Mouse (Mus musculus): Measurements from ENCODE around the gene Fkbp15.

The Fkbp15 gene

GRCm38 (mm10) chr4:62314516-62314915 is 45.8 kb downstream of the Fkbp15 start:
- DNase-seq = no peak

GRCm38 (mm10) chr4:62313641-62314211 is 46.6 kb downstream of the Fkbp15 start:
- no peak for DNase-seq

DNA sequence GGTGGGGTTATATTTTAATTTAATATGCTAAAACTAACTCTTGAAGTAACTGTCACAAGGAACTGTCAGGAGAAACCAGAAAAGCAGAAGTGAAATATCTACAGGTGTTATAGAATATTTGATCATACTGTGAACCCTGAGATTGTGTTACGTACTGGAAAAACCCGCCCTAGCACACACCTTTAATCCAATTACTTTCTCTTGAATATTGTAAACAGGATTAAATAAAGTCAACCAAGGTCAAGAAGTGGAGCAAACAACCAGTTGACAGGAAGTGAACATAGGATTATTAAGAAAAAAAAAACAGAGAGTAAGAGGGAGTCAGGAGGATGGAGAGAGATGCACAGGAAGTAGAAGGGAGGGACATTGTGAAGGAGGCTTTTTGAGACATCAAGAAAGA is 47.5 kb downstream of the Fkbp15 start:
- DNase-seq = no peak

GRCm38 (mm10) chr4:62308406-62308805 is 51.9 kb downstream of the Fkbp15 start:
- DNase-seq = no peak

DNA sequence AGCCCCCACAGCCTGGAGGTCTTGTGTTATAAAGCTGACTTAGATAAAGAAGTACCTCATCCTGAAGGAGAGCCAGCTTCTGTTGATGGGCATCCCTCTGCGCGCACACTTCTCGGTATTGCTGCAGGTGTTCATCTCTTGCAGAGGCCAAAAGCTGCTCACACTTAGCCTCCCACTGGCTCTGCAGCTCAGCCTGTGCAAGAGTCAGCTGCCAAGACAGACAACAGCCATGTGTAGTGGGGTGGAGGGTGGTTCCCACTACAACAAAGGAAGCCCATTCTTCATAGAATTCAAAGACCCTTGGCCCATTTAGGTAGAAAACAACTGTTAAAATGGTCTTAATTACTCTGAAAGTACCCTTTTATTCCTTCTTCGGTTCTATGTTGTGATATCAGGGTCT is 53.5 kb downstream of the Fkbp15 start:
- no peak for DNase-seq

DNA sequence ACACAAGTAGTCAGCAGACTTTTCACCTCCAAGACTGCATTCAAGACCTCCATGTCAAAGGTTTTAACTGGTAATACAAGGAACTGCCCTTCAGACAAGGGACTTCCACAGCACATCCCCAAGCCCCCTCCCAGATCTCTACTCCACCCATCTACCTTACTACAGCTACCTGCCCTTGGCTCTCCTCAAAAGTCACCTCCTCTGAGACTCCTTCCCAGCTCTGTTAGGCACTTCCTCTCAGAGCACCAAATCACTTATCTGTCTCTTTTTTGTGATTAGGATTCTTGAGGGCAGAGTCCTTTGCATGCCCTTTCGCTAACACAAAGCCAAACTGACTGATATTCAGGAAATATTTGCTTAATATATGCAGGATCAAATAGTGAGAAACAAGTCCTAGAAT is 54.0 kb downstream of the Fkbp15 start:
- no peak for DNase-seq

- DNase-seq = no peak
These were observed 57.1 kb downstream of the Fkbp15 start for GRCm38 (mm10) chr4:62303288-62303687.

DNA sequence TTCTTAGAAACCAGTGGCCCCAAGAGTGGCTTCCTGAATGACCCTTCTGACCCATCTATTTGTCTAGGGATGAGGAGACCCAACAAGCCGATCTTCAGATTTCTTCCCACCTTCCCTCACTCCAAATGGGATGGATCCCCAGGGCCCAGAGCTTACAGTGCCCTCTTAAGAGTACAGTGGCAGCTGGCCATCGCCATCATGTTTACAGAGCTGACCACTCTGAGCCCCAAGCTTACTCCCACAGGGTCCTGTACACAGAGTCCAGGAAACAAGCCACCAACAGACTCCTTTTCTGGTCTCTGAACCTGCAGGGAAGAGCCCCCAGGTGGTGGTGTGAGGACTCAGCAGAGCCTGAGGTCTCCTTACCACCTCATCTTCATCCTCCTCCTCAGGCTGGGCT is 57.6 kb downstream of the Fkbp15 start:
- DNase-seq = no peak

- no peak for DNase-seq
These were observed 60.3 kb downstream of the Fkbp15 start for GRCm38 (mm10) chr4:62300001-62300400.

DNA sequence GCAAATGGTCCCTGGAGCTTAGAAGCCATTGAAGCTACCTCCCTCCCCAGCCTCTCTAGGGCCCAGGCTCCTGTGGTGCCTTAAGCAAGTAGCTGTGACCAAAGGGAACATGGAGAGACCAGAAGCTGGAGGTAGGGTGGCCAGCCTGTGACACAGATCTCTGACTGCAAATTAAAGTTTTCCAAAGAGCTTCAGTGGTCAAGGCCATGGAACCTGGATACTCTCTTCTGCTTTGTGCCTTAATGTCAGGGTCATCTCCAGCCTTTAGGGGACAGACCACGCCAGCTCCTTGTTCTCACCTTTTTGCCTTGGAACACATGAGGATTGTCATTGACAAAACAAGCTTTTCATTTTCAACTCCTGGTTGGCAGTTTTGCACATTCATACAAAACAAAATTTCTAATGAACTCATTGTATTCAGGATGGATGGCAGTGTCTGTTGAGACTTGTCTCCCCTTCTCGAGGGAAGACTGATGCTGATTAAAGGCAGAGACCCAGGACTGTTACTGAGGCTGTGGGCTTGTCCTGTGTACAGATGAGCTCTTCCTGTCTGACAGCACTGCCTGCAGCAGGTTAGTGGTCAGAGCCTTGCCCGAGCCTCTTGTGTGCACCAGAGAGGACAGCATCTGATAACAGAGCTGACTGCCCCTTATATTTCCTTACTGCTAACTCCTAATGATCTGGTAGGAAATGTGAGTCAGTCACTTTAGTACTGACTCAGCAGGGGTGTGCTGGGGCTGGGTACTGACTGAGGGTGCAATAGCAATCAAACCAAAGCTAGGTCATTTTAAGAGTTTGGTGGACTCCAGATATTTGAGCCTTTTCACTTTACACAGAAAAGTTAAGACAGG is 62.8 kb downstream of the Fkbp15 start:
- no peak for DNase-seq

- DNase-seq = no peak
These were observed 65.6 kb downstream of the Fkbp15 start for GRCm38 (mm10) chr4:62294741-62295140.

DNA sequence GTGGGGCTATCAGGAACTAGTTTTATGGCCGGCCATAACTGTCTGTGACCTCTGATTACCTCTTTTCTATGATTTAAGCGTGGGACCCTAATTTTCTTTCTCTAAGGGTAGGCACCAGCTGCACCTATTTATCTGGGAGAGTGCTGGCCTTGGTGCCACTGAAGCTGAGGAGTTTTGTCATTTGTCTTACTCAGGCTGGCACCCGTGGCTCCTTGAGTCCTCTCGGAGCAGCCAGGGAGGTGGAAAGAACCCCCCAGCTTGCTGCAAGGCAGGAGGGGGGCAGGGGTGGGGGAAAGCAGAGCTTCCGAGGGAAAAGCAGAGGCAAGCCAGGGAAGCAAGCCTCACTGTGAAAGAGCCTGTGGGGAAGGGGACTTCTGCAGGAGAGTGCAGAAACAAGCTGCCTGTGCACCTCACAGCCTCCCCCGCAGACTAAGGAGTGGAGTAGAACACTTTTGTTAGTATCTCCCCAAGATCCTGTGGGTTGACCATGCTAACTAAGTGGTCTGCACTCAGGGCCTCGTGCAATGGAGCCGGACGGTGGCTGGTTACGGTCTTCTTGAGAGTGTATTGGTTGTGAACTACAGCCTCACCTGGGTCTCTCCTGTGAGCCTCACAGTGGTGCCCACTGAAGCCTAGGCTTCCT is 67.0 kb downstream of the Fkbp15 start:
- no peak for DNase-seq

DNA sequence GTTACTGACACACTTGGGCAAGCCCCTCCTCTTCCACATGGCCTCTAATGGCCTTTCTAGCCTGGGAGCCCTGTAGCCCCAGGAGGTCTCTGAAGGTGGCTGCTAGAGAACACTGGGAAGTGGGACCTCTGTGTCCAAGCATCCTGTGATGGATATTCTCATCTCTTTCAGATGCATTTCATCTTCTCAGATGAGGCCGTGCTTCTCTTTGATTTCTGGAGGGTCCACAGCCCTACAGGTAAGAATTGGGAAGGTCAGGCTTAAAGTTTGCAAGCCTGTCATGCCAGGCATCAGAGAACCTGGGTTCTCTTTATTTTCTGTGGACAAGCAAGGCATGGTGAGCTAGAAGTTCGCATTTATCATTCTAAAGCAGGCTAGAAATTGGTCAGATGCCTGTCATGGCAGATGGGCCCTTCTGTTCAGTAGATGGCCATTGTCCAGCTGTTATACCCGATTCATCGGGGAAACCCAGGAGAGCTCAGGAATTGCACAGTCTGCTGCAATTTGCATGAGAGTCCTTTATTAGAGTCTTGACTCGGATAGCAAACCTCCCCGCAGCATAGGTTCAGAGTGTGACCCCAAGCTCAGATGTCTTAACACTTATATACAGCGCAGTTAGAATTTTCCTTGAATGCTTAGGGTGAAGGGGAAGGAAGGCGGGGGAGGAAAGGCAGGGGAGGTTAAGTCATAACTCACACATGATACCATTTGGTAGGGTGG is 67.7 kb downstream of the Fkbp15 start:
- no peak for DNase-seq

- no peak for DNase-seq
These were observed 69.4 kb downstream of the Fkbp15 start for GRCm38 (mm10) chr4:62290816-62291505.

GRCm38 (mm10) chr4:62289226-62289625 is 71.1 kb downstream of the Fkbp15 start:
- no peak for DNase-seq

DNA sequence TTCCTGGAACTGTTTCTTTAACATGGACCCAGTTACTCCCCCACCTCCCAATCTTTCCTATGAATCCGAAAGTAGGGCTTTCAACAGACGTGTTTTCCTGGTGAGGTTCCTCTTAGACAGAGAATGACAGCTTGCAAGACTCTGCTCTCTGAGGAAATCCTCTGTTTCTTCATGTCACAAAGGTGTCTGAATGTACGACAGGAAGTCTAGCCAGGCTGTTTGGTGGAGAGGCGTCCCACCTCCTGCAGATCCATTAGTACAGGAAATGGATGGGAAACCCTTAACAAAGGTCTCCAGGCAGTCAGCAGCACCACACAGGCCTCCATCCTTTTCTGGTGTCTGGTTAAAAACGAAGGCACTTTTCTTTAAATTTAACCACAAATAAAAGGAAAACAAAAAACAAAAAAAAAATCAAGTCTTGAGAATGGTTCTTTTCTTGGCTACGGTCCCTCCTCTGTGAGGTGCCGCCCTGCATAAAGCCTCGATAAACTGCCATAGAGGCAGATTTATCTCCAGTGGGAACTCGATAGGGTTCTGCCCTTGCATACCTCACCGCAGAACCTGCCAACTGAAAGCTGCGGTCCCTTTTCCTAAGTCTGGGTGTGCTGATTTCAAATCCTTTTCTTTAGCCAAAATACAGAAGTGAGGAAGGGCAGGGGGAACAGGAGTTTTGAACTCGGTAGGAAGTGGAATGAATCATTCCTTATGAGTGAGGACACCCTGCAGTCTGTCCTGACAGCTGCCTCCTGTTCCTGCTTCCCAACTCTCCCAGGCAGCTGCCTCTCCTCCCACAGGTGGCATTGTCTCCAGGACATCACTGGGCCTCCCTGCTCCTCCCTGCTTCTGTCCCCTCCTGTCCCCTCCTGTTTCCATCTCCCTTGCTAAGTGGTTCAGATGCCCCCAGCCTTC is 73.1 kb downstream of the Fkbp15 start:
- peak; percentile 34 for DNase-seq

DNA sequence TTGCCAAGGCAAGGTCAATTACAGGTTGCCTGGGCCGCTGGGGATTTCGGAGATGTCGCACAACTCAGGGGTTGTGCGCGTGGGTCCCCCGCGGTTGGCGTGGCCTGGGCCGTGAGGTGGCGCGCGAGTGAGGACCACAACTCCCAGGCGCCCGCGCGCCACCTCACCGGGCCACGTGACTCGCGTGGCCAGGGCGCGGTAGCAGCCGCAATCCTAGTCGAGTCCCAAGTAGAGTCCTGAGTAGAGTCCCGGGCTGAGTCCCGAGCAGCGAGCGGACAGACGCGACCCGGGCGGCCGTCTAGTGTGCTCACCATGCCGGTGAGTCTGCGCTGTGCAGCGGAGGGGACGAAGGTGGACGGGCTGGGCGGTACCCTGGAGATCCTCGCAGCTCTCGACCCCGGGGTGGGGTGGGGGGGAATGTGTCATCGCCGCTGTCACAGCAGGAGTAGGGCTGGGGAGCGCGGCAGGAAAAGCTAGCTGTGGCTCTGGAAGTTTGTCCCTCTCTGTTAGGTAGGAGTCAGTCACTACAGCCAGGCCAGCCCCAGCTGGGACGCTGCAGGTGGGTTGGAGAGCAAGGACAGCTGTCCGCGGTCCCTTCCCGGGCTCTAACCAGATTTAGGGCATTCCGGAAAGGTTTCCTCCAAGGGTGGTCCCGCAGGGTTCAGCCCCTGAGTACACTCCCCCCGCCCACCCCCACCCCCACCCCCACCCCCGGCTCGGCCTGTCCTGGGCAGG is 73.9 kb downstream of the Fkbp15 start:
- DNase-seq = peak; percentile 86

- DNase-seq = no peak
These were observed 74.8 kb downstream of the Fkbp15 start for GRCm38 (mm10) chr4:62285576-62285975.

DNA sequence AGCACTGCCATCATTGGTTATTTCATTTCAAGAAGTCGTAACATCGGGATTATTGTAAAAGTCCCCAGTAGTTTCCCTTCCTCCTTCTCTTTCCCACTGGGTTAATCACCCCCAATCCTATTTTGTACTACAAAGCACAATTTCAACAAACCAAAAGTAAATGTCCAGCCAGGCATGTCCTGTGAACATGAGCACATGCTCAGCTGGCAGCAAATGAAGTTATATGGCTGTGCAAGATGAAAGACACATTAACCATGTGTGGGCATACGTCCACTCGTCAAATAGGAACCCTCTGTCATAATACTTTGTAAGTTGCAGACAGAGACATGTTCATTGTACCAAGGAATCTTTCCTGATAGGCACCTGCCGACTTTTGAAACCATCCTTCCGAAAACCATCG is 77.4 kb downstream of the Fkbp15 start:
- DNase-seq = no peak

- DNase-seq = no peak
These were observed 79.0 kb downstream of the Fkbp15 start for GRCm38 (mm10) chr4:62281319-62281718.

DNA sequence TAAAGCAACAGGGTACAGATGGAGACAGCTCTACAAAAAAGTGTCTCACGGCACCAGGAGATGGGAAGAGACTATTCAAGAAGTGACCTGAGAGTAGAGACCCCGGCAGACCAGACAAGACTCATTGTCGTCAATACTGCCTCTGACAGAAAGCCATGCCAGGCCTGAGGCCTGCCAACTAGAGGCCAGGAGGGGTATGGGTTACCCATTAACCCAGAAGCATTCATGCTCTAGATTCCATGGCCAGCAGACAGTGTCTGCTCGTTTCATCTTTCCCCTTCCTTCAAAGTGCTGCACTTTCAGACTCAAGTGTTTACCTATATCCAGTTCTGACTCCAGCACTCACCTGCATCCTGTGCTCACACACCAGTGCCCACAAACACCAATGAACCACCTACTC is 82.3 kb downstream of the Fkbp15 start:
- DNase-seq = peak; percentile 48

Measured in kidney, adult 18-20 months (tissue).